In the genomic region with DNA sequence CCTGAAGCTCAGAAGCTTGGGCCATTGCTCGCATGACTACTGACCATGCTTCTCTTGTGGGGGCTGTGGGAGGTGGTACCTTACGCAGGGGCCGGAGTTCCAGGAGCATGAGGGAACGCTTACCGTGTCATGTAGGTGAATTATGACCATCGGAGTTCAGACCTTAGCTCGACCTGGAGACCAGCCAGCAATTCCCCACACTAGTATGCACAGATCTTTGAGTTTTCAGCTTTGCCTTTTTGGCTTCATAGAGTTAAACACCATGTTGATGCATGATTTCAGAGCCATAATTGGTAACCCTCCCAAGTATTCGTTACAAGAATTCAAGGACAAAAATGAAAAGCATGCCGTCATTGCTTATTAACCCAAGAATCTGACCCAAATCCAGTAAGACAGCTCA, we compare ENCODE assay signal across 20 mouse cellular contexts. TPM values are rescaled to one million over a fixed set of nuclear protein-coding genes. Genes with fewer than 3 reads are reported as not detected.
DNase-seq lines count a peak whose midpoint lies in the region; ATAC-seq lines count a peak whose summit lies in the region.
"Had no signal": no experiment of that assay in that cellular context is flagged by ENCODE, and none has a peak within 500 bp of the region (broad histone marks: within the 10 kb centered on the region; RNA-seq: fewer than 3 reads in every experiment).

No protein-coding gene starts in this region.

- H3K27ac ChIP-seq in embryonic facial prominence, embryonic 14.5 days (replicated peaks; ENCODE audit: low read depth, low read length), result no peak overlapping the region
- no peak overlapping the region for H3K27ac ChIP-seq in embryonic facial prominence, embryonic 10.5 days (replicated peaks)
- H3K27ac ChIP-seq in intestine, embryonic 16.5 days (ENCODE audit: low read length), result no peak overlapping the region
- H3K27ac ChIP-seq: embryonic facial prominence, embryonic 12.5 days; heart, embryonic 13.5 days; limb, embryonic 15.5 days; neural tube, embryonic 12.5 days had no signal

- H3K27me3 ChIP-seq in embryonic facial prominence, embryonic 14.5 days (replicated peaks; ENCODE audit: control insufficient read depth, insufficient read depth, low read length), result no peaks in the 10 kb centered on the region
- H3K27me3 ChIP-seq in embryonic facial prominence, embryonic 10.5 days (replicated peaks; ENCODE audit: low read depth, poor library complexity, severe bottlenecking), result no peaks in the 10 kb centered on the region
- H3K27me3 ChIP-seq in intestine, embryonic 16.5 days (replicated peaks; ENCODE audit: control insufficient read depth, insufficient read depth, low read length), result no peaks in the 10 kb centered on the region
- H3K27me3 ChIP-seq: embryonic facial prominence, embryonic 12.5 days; heart, embryonic 13.5 days; limb, embryonic 15.5 days; neural tube, embryonic 12.5 days had no signal

- H3K9me3 ChIP-seq in embryonic facial prominence, embryonic 14.5 days (ENCODE audit: control insufficient read depth, low read length), result no peaks in the 10 kb centered on the region
- H3K9me3 ChIP-seq in embryonic facial prominence, embryonic 10.5 days, result no peaks in the 10 kb centered on the region
- no peaks in the 10 kb centered on the region for H3K9me3 ChIP-seq in intestine, embryonic 16.5 days (ENCODE audit: control insufficient read depth, low read length)
- H3K9me3 ChIP-seq: embryonic facial prominence, embryonic 12.5 days; heart, embryonic 13.5 days; limb, embryonic 15.5 days; neural tube, embryonic 12.5 days had no signal

- H3K4me1 ChIP-seq in embryonic facial prominence, embryonic 14.5 days (ENCODE audit: control insufficient read depth, insufficient read depth, low read length), result no peaks in the 10 kb centered on the region
- peaks cover 12% of the 10 kb centered on the region for H3K4me1 ChIP-seq in embryonic facial prominence, embryonic 10.5 days
- peaks cover 4% of the 10 kb centered on the region; the same call in 1 of the 2 replicates for H3K4me1 ChIP-seq in intestine, embryonic 16.5 days (ENCODE audit: control insufficient read depth, insufficient read depth, low read length)
- H3K4me1 ChIP-seq: embryonic facial prominence, embryonic 12.5 days had no signal

- H3K4me2 ChIP-seq in embryonic facial prominence, embryonic 14.5 days (ENCODE audit: low read depth, low read length), result no peak overlapping the region
- H3K4me2 ChIP-seq in intestine, embryonic 16.5 days (ENCODE audit: low read depth, low read length), result no peak overlapping the region
- H3K4me2 ChIP-seq: embryonic facial prominence, embryonic 12.5 days; heart, embryonic 13.5 days; limb, embryonic 15.5 days; neural tube, embryonic 12.5 days had no signal

- no peaks in the 10 kb centered on the region for H3K36me3 ChIP-seq in embryonic facial prominence, embryonic 14.5 days (ENCODE audit: control insufficient read depth, insufficient read depth, low read length)
- H3K36me3 ChIP-seq in embryonic facial prominence, embryonic 10.5 days (replicated peaks), result no peaks in the 10 kb centered on the region
- H3K36me3 ChIP-seq in intestine, embryonic 16.5 days (ENCODE audit: control insufficient read depth, insufficient read depth, low read length), result no peaks in the 10 kb centered on the region
- H3K36me3 ChIP-seq: embryonic facial prominence, embryonic 12.5 days; heart, embryonic 13.5 days; limb, embryonic 15.5 days; neural tube, embryonic 12.5 days had no signal

- H3K9ac ChIP-seq in embryonic facial prominence, embryonic 14.5 days (ENCODE audit: low read depth, low read length), result no peak overlapping the region
- H3K9ac ChIP-seq in intestine, embryonic 16.5 days (ENCODE audit: low read depth, low read length), result no peak overlapping the region
- H3K9ac ChIP-seq: embryonic facial prominence, embryonic 12.5 days; forebrain, postnatal 0 days; heart, embryonic 13.5 days; limb, embryonic 15.5 days; liver, postnatal 0 days; neural tube, embryonic 12.5 days had no signal

- H3K4me3 ChIP-seq in embryonic facial prominence, embryonic 14.5 days (ENCODE audit: low read depth, low read length), result no peak overlapping the region
- H3K4me3 ChIP-seq in embryonic facial prominence, embryonic 10.5 days, result no peak overlapping the region
- H3K4me3 ChIP-seq in intestine, embryonic 16.5 days (ENCODE audit: low read length), result no peak overlapping the region
- H3K4me3 ChIP-seq: embryonic facial prominence, embryonic 12.5 days; heart, embryonic 13.5 days; limb, embryonic 15.5 days; neural tube, embryonic 12.5 days had no signal

- no peak for ATAC-seq in embryonic facial prominence, embryonic 14.5 days (ENCODE audit: low read depth)
- no peak for ATAC-seq in intestine, embryonic 16.5 days
- ATAC-seq: forebrain, postnatal 0 days; hindbrain, embryonic 16.5 days; liver, postnatal 0 days had no signal

- 66% methylated on average over 9 of the region's 9 CpGs for WGBS in embryonic facial prominence, embryonic 14.5 days
- 91% methylated on average over 9 of the region's 9 CpGs for WGBS in embryonic facial prominence, embryonic 10.5 days
- WGBS in intestine, embryonic 16.5 days, result 54% methylated on average over 9 of the region's 9 CpGs

- peak; percentile 21 for DNase-seq in embryonic facial prominence, embryonic 14.5 days (ENCODE audit: low spot score)
- no peak for DNase-seq in embryonic facial prominence, embryonic 10.5 days (ENCODE audit: low spot score)
- DNase-seq in Muller cell, postnatal 12 days (ENCODE audit: inconsistent ontology term), result peak; percentile 87
- peak; percentile 15 for DNase-seq in adrenal gland, postnatal 25 days
- peak; percentile 21 for DNase-seq in kidney, postnatal 10 days
- DNase-seq in layer of hippocampus, adult 18-20 months (ENCODE audit: low spot score in 2 of 2), result no peak
- DNase-seq: cerebellum, adult 9-11 months; forebrain, postnatal 0 days; heart, adult 11 months; heart, postnatal 36 days; layer of hippocampus, adult 9-11 months; liver, postnatal 0 days; lung, postnatal 36 days; thymus, postnatal 4 days had no signal

RNA-seq across cellular contexts. Expression of a gene that starts 2.6 kb away (rescaled TPM):
- polyA plus RNA-seq in embryonic facial prominence, embryonic 14.5 days (2014; fragmentation: Nextera tagmentation; extraction: Ambion mirVana), result 9.1 and 11.3 TPM in 2 replicates
- polyA plus RNA-seq in embryonic facial prominence, embryonic 10.5 days (2016; fragmentation: Nextera tagmentation; extraction: Ambion mirVana), result 3.5 and 4.0 TPM in 2 replicates
- 41.7 and 54.0 TPM in 2 replicates for total RNA-seq in adrenal gland, postnatal 25 days (2021)
- polyA plus RNA-seq in intestine, embryonic 16.5 days (2015; fragmentation: Nextera tagmentation; extraction: Ambion mirVana), result 7.0 and 8.0 TPM in 2 replicates
- total RNA-seq in layer of hippocampus, adult 18-20 months (2021), result 1 to 10 TPM; 3.3 to 3.5 TPM

Comparison
In these comparisons a context has a peak if more than half of its experiments do, and no peak if none do; other contexts are left out.
1. DNase-seq: peak in embryonic facial prominence, embryonic 14.5 days (single experiment), Muller cell, postnatal 12 days (single experiment), adrenal gland, postnatal 25 days (single experiment) and kidney, postnatal 10 days (single experiment); none in embryonic facial prominence, embryonic 10.5 days (single experiment) and layer of hippocampus, adult 18-20 months (0 of 2).